14 mouse cellular contexts compared by ENCODE assay signal in the genomic region with DNA sequence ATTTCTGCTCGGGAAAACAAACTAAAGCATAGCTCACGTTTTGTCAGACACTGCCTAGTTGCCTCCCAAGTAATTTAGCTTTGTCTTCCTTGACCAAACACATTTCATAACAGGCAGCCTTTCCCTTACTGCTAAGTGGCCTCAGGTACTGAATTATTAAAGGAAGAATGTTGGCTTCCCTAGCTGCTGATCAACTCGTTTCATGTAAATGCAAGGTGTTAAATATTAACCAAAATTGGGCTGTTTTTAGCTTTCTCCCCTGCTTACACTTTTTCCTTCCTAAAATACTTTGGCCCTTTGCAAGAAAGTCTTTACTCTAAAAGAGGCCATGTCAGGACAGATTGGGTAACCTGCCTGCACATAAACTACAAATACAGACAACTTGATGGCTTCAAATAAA.
"Had no signal": no experiment of that assay in that cellular context is flagged by ENCODE, and none has a peak within 500 bp of the region (broad histone marks: within the 10 kb centered on the region; RNA-seq: fewer than 3 reads in every experiment).

No protein-coding gene starts in this region.

- H3K4me2 ChIP-seq: limb, embryonic 15.5 days; midbrain, embryonic 12.5 days; neural tube, embryonic 13.5 days had no signal

- H3K9ac ChIP-seq: limb, embryonic 15.5 days; liver, embryonic 14.5 days; midbrain, embryonic 12.5 days; neural tube, embryonic 13.5 days had no signal

- ATAC-seq: hindbrain, embryonic 16.5 days; inflammation-experienced regulatory T-cells, adult 6 months; intestine, postnatal 0 days; midbrain, embryonic 16.5 days had no signal

- H3K9me3 ChIP-seq: limb, embryonic 15.5 days; midbrain, embryonic 12.5 days; neural tube, embryonic 13.5 days had no signal

- H3K4me3 ChIP-seq: layer of hippocampus, adult 2 months; left cerebral cortex, adult 2 months; limb, embryonic 15.5 days; midbrain, embryonic 12.5 days; neural tube, embryonic 13.5 days had no signal

- H3K36me3 ChIP-seq: limb, embryonic 15.5 days; midbrain, embryonic 12.5 days; neural tube, embryonic 13.5 days had no signal

- H3K4me1 ChIP-seq: limb, embryonic 15.5 days had no signal

- H3K27me3 ChIP-seq: limb, embryonic 15.5 days; neural tube, embryonic 13.5 days had no signal

- H3K27ac ChIP-seq: layer of hippocampus, adult 2 months; left cerebral cortex, adult 2 months; limb, embryonic 15.5 days; liver, embryonic 14.5 days; midbrain, embryonic 12.5 days; neural tube, embryonic 13.5 days had no signal

- DNase-seq: lung, adult 18-20 months; right cerebral cortex, adult 18-20 months; right cerebral cortex, postnatal 25 days; thymus, postnatal 36 days had no signal
